Mouse (Mus musculus): Measurements from ENCODE around the gene Abhd17c. TPM values are rescaled to one million over a fixed set of nuclear protein-coding genes. Genes with fewer than 3 reads are reported as not detected.

The Abhd17c gene
- polyA plus RNA-seq (2014; fragmentation: Illumina TruSeq; extraction: RNeasy Lipid Tissue Mini Kit (QIAGEN cat#74804); ENCODE audit: low read depth, low replicate concordance): 195 TPM

DNA sequence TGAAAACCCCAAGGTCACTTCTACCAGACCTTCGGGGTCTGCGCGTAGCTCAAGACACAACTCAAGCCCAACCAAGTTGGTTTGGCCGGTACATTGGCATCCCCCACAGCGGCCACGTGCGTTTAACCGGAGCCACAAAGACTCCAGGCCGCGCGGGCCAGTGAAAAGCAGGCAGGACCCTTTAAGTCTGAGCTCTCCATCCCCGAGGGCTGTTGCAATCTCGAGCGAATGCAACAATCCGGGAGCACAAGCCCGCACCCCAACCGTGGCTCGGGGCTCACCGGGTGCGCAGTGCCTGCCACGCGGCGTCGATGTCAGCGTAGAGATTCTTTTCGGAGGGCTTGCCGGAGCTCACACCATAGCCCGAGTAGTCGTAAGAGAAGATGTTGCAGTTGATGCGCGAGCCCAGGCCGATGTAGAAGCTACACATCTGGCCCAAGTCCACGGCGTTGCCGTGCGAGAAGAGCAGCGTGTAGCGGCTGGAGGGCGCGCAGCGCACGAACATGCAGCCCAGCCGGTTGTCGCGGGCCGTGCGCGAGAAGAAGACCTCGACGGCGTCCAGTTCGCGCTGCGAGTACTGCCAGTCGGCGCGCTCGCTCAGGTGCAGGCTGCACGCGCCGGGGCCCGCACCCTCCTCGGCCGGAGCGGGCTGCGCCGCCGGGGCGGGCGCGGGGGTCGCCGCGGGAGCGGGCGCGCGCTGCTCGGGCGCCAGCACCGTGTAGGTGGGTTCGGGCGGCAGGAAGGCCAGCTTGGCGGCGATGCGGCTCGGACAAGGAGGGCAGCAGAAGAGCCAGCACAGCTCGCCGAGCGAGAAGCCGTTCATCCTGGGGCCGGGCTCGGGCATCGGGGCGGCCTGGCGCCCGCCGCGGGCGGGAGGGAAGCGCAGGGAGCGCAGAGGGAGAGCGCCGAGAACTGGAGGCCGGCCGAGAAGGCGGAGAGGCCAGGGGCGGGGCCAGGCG lies at the start of gene Abhd17c:
Abhd17c (minus strand) TSS at position 893 of the 959 bp plus-strand sequence.

DNA sequence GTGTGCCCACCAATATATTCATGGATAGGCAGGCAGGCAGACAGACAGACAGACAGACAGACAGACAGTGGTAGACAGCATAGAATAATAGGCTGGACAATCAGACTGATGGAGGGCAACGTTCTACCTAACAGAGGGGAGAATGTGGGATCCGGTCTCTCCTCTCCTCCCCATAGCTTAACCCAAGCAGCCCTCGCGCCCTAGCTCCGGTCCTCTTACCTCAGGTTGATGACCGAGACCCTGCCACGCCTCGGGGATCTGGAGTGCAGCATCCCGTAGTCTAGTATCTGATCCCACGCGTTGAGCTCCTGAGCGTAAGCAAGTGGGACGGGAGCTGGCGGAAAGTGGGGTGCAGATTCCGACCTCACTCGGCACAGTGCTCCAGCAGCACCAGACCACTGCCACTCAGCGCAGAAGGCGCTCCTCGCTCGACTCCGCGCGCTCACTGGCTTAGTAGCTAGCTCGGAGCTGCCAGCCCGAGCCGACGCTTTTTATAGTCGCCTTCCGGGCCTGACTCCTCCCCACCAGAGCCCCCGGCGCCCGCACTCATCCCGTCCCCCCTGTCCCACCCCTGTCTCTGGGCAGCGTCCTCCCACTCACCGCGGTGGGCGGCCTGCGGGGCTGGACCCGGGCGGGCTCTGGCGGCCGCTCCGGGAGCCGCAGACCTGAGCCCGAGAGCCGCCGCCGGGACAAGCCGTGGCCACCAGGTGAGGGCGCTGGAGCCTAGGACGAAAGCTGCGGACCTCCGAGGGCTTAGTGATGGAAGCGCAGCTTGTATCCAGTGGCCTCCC lies 65.5 kb downstream of the Abhd17c start, which contains the start of gene Cemip:
Cemip (minus strand) TSS at position 464 of the 791 bp plus-strand sequence.

Other genes with a start within 250 kb of the Abhd17c start
- gene Cemip, start 65.4 kb downstream of the Abhd17c start, polyA plus RNA-seq (2014; fragmentation: Illumina TruSeq; extraction: RNeasy Lipid Tissue Mini Kit (QIAGEN cat#74804); ENCODE audit: low read depth, low replicate concordance): 0.08 TPM